Mouse (Mus musculus) embryonic facial prominence, embryonic 11.5 days (tissue): Measurements from ENCODE around the gene Faf1. TPM values are rescaled to one million over a fixed set of nuclear protein-coding genes. Genes with fewer than 3 reads are reported as not detected.
"Not testable (repeated sequence)": the region's sequence is repeated elsewhere in the genome, so short reads cannot be mapped to it uniquely, and the experiment has no call there.

Experiments
- ATAC-seq: fragments of 200-750 bp; cut with Nextera tagmentation; replicated peaks from 2 replicates; pipeline ENCODE4 v1.8.0; 2017; ENCODE audit warnings: low read depth; ENCODE audit not compliant: insufficient number of reproducible peaks, low FRiP score, low TSS enrichment
- DNase-seq: peaks from one replicate; pipeline ENCODE4 v3.0.0-alpha.2; 2015; ENCODE audit warnings: low spot score
- H3K27ac ChIP-seq: fragments of 300-500 bp; sonication (generic); replicated peaks from 2 replicates; pipeline ENCODE4 v1.5.1; 2014; ENCODE audit warnings: mild to moderate bottlenecking, low read depth, low read length, control low read depth
- H3K27me3 ChIP-seq: fragments of 300-500 bp; sonication (generic); 2 replicates; pipeline ENCODE4 v1.6.1; 2014; ENCODE audit warnings: mild to moderate bottlenecking, low read length, moderate library complexity, mixed read lengths; ENCODE audit not compliant: control insufficient read depth, insufficient read depth
- H3K36me3 ChIP-seq: fragments of 300-500 bp; sonication (generic); replicated peaks from 2 replicates; pipeline ENCODE4 v1.6.1; 2014; ENCODE audit warnings: low read depth, mild to moderate bottlenecking, low read length, moderate library complexity, mixed read lengths; ENCODE audit not compliant: control insufficient read depth, insufficient read depth
- H3K4me1 ChIP-seq: fragments of 300-500 bp; sonication (generic); 2 replicates; pipeline ENCODE4 v1.6.1; 2014; ENCODE audit warnings: low read length, mixed read lengths; ENCODE audit not compliant: control insufficient read depth, insufficient read depth
- H3K4me2 ChIP-seq: fragments of 300-500 bp; sonication (generic); 2 replicates; pipeline ENCODE4 v1.6.1; 2014; ENCODE audit warnings: low read depth, mild to moderate bottlenecking, control low read depth, low read length, moderate library complexity
- H3K4me3 ChIP-seq: fragments of 300-500 bp; sonication (generic); 2 replicates; pipeline ENCODE4 v1.5.1; 2014; ENCODE audit warnings: low read depth, low read length, control low read depth
- H3K9ac ChIP-seq: fragments of 300-500 bp; sonication (generic); replicated peaks from 2 replicates; pipeline ENCODE4 v1.6.1; 2014; ENCODE audit warnings: mild to moderate bottlenecking, control low read depth, low read length
- H3K9me3 ChIP-seq: fragments of 300-500 bp; sonication (generic); replicated peaks from 2 replicates; pipeline ENCODE4 v1.6.1; 2016; ENCODE audit warnings: mild to moderate bottlenecking, low read length, inconsistent platforms, mixed read lengths; ENCODE audit not compliant: control insufficient read depth
- WGBS: fragments of 180-500 bp; shearing (Covaris S2); extraction: QIAGEN DNeasy Blood & Tissue Kit; methylation state at CpG from one replicate; pipeline ENCODE4 v1.1.7; 2014; 5-methylcytosine and 5-hydroxymethylcytosine counted together
- polyA plus RNA-seq: library from polyadenylated mRNA; unstranded; fragments of >200 nt; fragmentation: Nextera tagmentation; extraction: Ambion mirVana; gene quantifications from 2 replicates; pipeline ENCODE4 v1.2.1, GENCODE M21; 2014

The Faf1 gene
- polyA plus RNA-seq, 1 experiment from 2014 or later: 47.2 TPM

GRCm38 (mm10) chr4:109700727-109701126, 24.3 kb downstream of the Faf1 start:
- not testable (repeated sequence) for H3K4me1 ChIP-seq, H3K9ac ChIP-seq, H3K27ac ChIP-seq, H3K4me3 ChIP-seq, H3K27me3 ChIP-seq, H3K36me3 ChIP-seq, DNase-seq, ATAC-seq, H3K9me3 ChIP-seq, H3K4me2 ChIP-seq
- 92% methylated on average over 3 of the region's 3 CpGs for WGBS

GRCm38 (mm10) chr4:109703568-109703967, 27.2 kb downstream of the Faf1 start:
- Histone ChIP-seq H3K4me1 (no peaks in the 10 kb centered on the region), H3K27ac (no peak overlapping the region), H3K36me3 (no peaks in the 10 kb centered on the region), H3K9ac (no peak overlapping the region), H3K27me3 (no peaks in the 10 kb centered on the region), H3K4me2 (no peak overlapping the region), H3K4me3 (no peak overlapping the region), H3K9me3 (no peaks in the 10 kb centered on the region)
- ATAC-seq: no peak
- peak; percentile 73 for DNase-seq

- Histone ChIP-seq H3K4me3 (no peak overlapping the region), H3K36me3 (no peaks in the 10 kb centered on the region), H3K27ac (no peak overlapping the region), H3K9ac (no peak overlapping the region), H3K27me3 (no peaks in the 10 kb centered on the region), H3K9me3 (no peaks in the 10 kb centered on the region), H3K4me2 (no peak overlapping the region), H3K4me1 (no peaks in the 10 kb centered on the region)
- 90% methylated on average over 2 of the region's 2 CpGs for WGBS
- no peak for DNase-seq
- ATAC-seq: no peak
These were observed 29.0 kb downstream of the Faf1 start for GRCm38 (mm10) chr4:109705349-109705748.

GRCm38 (mm10) chr4:109719281-109719680, 42.9 kb downstream of the Faf1 start:
- 92% methylated on average over 5 of the region's 5 CpGs for WGBS
- no peaks in the 10 kb centered on the region for H3K36me3 ChIP-seq
- no peak overlapping the region for H3K4me3 ChIP-seq
- ATAC-seq (no peak), DNase-seq (no peak)
- H3K4me2 ChIP-seq: no peak overlapping the region
- no peaks in the 10 kb centered on the region for H3K9me3 ChIP-seq
- H3K27ac ChIP-seq: no peak overlapping the region
- H3K4me1 ChIP-seq: no peaks in the 10 kb centered on the region
- no peak overlapping the region for H3K9ac ChIP-seq
- no peaks in the 10 kb centered on the region for H3K27me3 ChIP-seq

DNA sequence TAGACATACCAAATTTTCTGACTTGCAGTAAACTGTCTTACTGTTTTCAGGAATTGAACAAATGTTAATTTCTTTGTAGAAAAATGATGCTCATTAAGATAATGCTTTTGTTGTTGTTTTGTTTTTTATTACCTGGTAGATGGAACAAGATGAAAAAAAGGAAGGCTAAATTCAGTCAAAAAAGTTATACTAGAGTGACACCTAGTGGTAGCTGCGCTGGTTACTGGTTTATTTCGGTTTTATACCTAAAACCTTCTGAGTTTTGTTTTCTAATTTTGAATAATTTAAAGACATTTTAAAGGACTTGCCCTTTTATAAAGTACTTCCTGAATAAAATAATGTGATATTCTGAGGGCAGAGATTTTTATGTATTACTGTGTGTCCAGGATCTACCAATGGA, 52.9 kb downstream of the Faf1 start:
- Histone ChIP-seq H3K4me2 (no peak overlapping the region), H3K4me3 (no peak overlapping the region), H3K36me3 (no peaks in the 10 kb centered on the region), H3K27ac (no peak overlapping the region), H3K4me1 (no peaks in the 10 kb centered on the region), H3K27me3 (no peaks in the 10 kb centered on the region), H3K9me3 (no peaks in the 10 kb centered on the region), H3K9ac (no peak overlapping the region)
- DNase-seq (peak; percentile 71), ATAC-seq (no peak)
- 15% methylated on average over 2 of the region's 2 CpGs for WGBS

- Histone ChIP-seq H3K9me3 (no peaks in the 10 kb centered on the region), H3K4me3 (no peak overlapping the region), H3K4me2 (no peak overlapping the region), H3K36me3 (no peaks in the 10 kb centered on the region), H3K9ac (no peak overlapping the region), H3K27ac (no peak overlapping the region), H3K27me3 (no peaks in the 10 kb centered on the region), H3K4me1 (no peaks in the 10 kb centered on the region)
- DNase-seq (no peak), ATAC-seq (no peak)
- WGBS: 27% methylated on average over 1 of the region's 1 CpGs
These were observed 59.4 kb downstream of the Faf1 start for GRCm38 (mm10) chr4:109735754-109736153.

GRCm38 (mm10) chr4:109743984-109744383, 67.6 kb downstream of the Faf1 start:
- Histone ChIP-seq H3K27me3 (no peaks in the 10 kb centered on the region), H3K4me2 (no peak overlapping the region), H3K9me3 (no peaks in the 10 kb centered on the region), H3K4me3 (no peak overlapping the region), H3K9ac (no peak overlapping the region), H3K4me1 (no peaks in the 10 kb centered on the region), H3K27ac (no peak overlapping the region), H3K36me3 (no peaks in the 10 kb centered on the region)
- DNase-seq (peak; percentile 43), ATAC-seq (no peak)
- WGBS: 83% methylated on average over 2 of the region's 2 CpGs

- no peak overlapping the region for H3K4me3 ChIP-seq
- no peaks in the 10 kb centered on the region for H3K36me3 ChIP-seq
- no peaks in the 10 kb centered on the region for H3K27me3 ChIP-seq
- DNase-seq (peak; percentile 69), ATAC-seq (no peak)
- no peak overlapping the region for H3K4me2 ChIP-seq
- H3K4me1 ChIP-seq: no peaks in the 10 kb centered on the region
- H3K9ac ChIP-seq: no peak overlapping the region
- no peaks in the 10 kb centered on the region for H3K9me3 ChIP-seq
- 30% methylated on average over 2 of the region's 2 CpGs for WGBS
- H3K27ac ChIP-seq: no peak overlapping the region
These were observed 82.6 kb downstream of the Faf1 start for GRCm38 (mm10) chr4:109759031-109759430.
